Mouse (Mus musculus): Measurements from ENCODE around the gene Gm35549.
A peak's percentile ranks its signal among the peaks of the same experiment; 100 is the strongest.

Gm35549 gene

GRCm38 (mm10) chr9:122826743-122827142 lies 17.1 kb downstream of the Gm35549 start:
- no peak for DNase-seq (ENCODE audit: low spot score in 2 of 2)

- no peak for DNase-seq (ENCODE audit: low spot score in 2 of 2)
These were observed 20.3 kb downstream of the Gm35549 start for GRCm38 (mm10) chr9:122823374-122824017.

- no peak for DNase-seq (ENCODE audit: low spot score in 2 of 2)
These were observed 28.5 kb downstream of the Gm35549 start for GRCm38 (mm10) chr9:122815239-122815851.

GRCm38 (mm10) chr9:122814775-122815174 lies 29.1 kb downstream of the Gm35549 start:
- DNase-seq (ENCODE audit: low spot score in 2 of 2) = no peak

- no peak for DNase-seq (ENCODE audit: low spot score in 2 of 2)
These were observed 31.4 kb downstream of the Gm35549 start for GRCm38 (mm10) chr9:122812386-122812785.

GRCm38 (mm10) chr9:122810212-122810611 lies 33.6 kb downstream of the Gm35549 start:
- no peak for DNase-seq (ENCODE audit: low spot score in 2 of 2)

GRCm38 (mm10) chr9:122807186-122807585 lies 36.6 kb downstream of the Gm35549 start:
- no peak for DNase-seq (ENCODE audit: low spot score in 2 of 2)

- no peak for DNase-seq (ENCODE audit: low spot score in 2 of 2)
These were observed 37.9 kb downstream of the Gm35549 start for GRCm38 (mm10) chr9:122805845-122806341.

- peak; percentile 89 to 95 for DNase-seq (ENCODE audit: low spot score in 2 of 2)
These were observed 38.6 kb downstream of the Gm35549 start, which contains the start of gene Tcaim for GRCm38 (mm10) chr9:122805053-122805844. TSS of gene Tcaim (plus strand) at chr9:122805539.

GRCm38 (mm10) chr9:122786534-122786933 lies 57.3 kb downstream of the Gm35549 start:
- DNase-seq (ENCODE audit: low spot score in 2 of 2) = no peak

- DNase-seq (ENCODE audit: low spot score in 2 of 2) = no peak
These were observed 58.6 kb downstream of the Gm35549 start for GRCm38 (mm10) chr9:122785231-122785630.
